Mouse (Mus musculus) kidney, adult 2 months (tissue): Measurements from ENCODE around the gene Bbs1. TPM values are rescaled to one million over a fixed set of nuclear protein-coding genes. Genes with fewer than 3 reads are reported as not detected.

Experiments used
- DNase-seq: peaks from one replicate; pipeline ENCODE4 v3.0.0; 2021
- H3K27ac ChIP-seq: fragments of 200-500 bp; 2 replicates; pipeline ENCODE4 v1.5.1; 2012; ENCODE audit warnings: low read depth, low read length, control low read depth, inconsistent platforms; ENCODE audit not compliant: insufficient read depth
- H3K27me3 ChIP-seq: fragments of 200-500 bp; replicated peaks from 2 replicates; pipeline ENCODE4 v1.6.1; 2012; ENCODE audit warnings: mild to moderate bottlenecking, moderate library complexity, low read length, inconsistent platforms; ENCODE audit not compliant: control insufficient read depth, insufficient read depth
- H3K36me3 ChIP-seq: fragments of 200-500 bp; 2 replicates; pipeline ENCODE4 v1.6.1; 2012; ENCODE audit warnings: mild to moderate bottlenecking, moderate library complexity, low read length, inconsistent platforms; ENCODE audit not compliant: control insufficient read depth, insufficient read depth
- H3K4me1 ChIP-seq: fragments of 200-500 bp; 2 replicates; pipeline ENCODE4 v1.6.1; 2011; ENCODE audit warnings: low read length; ENCODE audit not compliant: control insufficient read depth, insufficient read depth
- H3K4me3 ChIP-seq: fragments of 200-500 bp; 2 replicates; pipeline ENCODE4 v1.5.1; 2011; ENCODE audit warnings: mild to moderate bottlenecking, low read depth, low read length, control low read depth; ENCODE audit not compliant: insufficient read depth
- CTCF ChIP-seq: fragments of 200-500 bp; conservative IDR thresholded peaks from 2 replicates; pipeline ENCODE4 v1.5.1; 2011; ENCODE audit warnings: low read depth, mild to moderate bottlenecking, control low read depth, low read length, moderate library complexity, mixed read lengths; ENCODE audit not compliant: insufficient read depth, insufficient read length
- POLR2A ChIP-seq: fragments of 200-500 bp; IDR thresholded peaks from one replicate; pipeline ENCODE4 v1.6.1; 2011; ENCODE audit warnings: low read depth, low read length, control low read depth
- WGBS: fragments of 180-500 bp; shearing (Covaris S2); methylation state at CpG from one replicate; pipeline ENCODE4 v1.1.7; 2018; 5-methylcytosine and 5-hydroxymethylcytosine counted together
- polyA plus RNA-seq: library from polyadenylated mRNA; depleted of rRNA; stranded (reverse); fragments of >200 nt; gene quantifications from 2 replicates; pipeline ENCODE4 v1.2.3, GENCODE M21; 2012

Gene Bbs1
- polyA plus RNA-seq, 1 experiment = 10.6 TPM

GRCm38 (mm10) chr19:4849800-4850199 lies 56.6 kb downstream of the Bbs1 start:
- TF ChIP-seq CTCF (no peak), POLR2A (no peak)
- H3K27me3 ChIP-seq = no peaks in the 10 kb centered on the region
- no peak overlapping the region for H3K27ac ChIP-seq
- peaks cover 4% of the 10 kb centered on the region; the same call in 1 of the 2 replicates for H3K4me1 ChIP-seq
- DNase-seq = no peak
- WGBS = 76% methylated on average over 4 of the region's 4 CpGs
- no peaks in the 10 kb centered on the region for H3K36me3 ChIP-seq
- H3K4me3 ChIP-seq = no peak overlapping the region

DNA sequence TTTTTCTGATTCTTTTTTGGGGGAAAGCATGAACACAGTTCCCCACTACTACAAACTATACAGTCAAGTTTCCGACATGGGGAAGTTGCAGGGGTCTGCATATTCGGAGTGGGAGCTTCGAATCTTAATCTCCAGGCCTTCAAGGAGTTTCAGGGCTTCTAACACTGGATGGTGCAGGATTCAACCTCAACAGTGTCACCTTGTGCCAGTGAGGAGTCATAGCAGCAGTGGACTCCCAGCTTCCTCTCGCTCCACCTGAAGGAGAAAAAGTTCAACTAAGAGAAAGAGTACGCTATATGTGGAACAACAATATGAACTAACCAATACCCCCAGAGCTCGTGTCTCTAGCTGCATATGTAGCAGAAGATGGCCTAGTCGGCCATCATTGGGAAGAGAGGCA lies 58.9 kb downstream of the Bbs1 start:
- Histone ChIP-seq H3K27ac (no peak overlapping the region), H3K4me3 (no peak overlapping the region), H3K27me3 (no peaks in the 10 kb centered on the region), H3K36me3 (no peaks in the 10 kb centered on the region), H3K4me1 (no peaks in the 10 kb centered on the region)
- DNase-seq = peak; percentile 72
- TF ChIP-seq CTCF = peak; percentile 93
- TF ChIP-seq POLR2A = no peak
- WGBS = 18% methylated on average over 7 of the region's 7 CpGs

DNA sequence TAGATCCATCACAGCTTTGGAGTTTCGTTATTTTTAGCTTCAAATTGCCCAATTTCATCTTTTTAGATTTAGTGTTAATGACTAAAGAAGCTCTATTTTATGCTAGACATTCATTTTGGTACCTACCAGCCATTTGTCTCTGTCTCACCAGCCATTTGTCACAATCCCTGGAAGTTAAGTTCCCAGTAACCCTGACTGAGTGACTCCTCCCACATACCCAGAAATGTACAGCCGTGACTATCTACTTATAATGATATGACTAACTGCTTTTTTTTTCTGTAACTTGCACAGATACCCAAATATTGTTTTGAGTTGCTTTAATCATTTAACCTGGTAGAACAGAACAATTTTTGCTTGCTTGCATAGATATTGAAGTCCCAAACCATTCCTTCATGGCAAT lies 60.6 kb downstream of the Bbs1 start:
- Histone ChIP-seq H3K27ac (no peak overlapping the region), H3K4me1 (no peaks in the 10 kb centered on the region)
- WGBS = 61% methylated on average over 2 of the region's 2 CpGs

DNA sequence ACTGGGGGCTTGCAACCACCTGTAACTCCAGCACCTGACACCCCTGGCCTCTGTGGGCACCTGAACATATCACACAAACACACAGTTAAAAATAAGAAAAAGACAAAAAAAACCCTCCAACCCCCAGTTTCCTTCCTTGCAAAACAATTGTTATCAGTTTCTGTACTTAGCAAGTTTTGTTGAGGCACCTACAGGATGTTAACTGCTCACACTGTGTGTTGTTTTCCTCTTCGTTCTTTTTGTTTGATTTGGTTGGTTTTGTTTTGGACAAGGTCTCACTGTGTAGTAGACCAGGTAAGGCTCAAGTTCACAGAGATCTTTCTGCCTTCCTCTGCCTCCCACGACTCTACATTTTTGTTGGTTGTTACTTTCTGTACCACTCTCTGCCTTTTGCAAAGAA lies 63.8 kb downstream of the Bbs1 start:
- no peak for DNase-seq
- Histone ChIP-seq H3K27ac (no peak overlapping the region), H3K4me3 (no peak overlapping the region), H3K27me3 (no peaks in the 10 kb centered on the region), H3K36me3 (no peaks in the 10 kb centered on the region), H3K4me1 (peaks cover 7% of the 10 kb centered on the region; the same call in 1 of the 2 replicates)
- TF ChIP-seq CTCF = no peak
- no peak for TF ChIP-seq POLR2A
- 56% methylated on average over 2 of the region's 2 CpGs for WGBS

More for the DNA sequence above, 60.6 kb downstream of the Bbs1 start:
- no peak for DNase-seq
- Histone ChIP-seq H3K27me3 (no peaks in the 10 kb centered on the region), H3K36me3 (no peaks in the 10 kb centered on the region), H3K4me3 (no peak overlapping the region)
- TF ChIP-seq POLR2A (no peak), CTCF (no peak)

- Histone ChIP-seq H3K36me3 (no peaks in the 10 kb centered on the region), H3K4me3 (no peak overlapping the region), H3K4me1 (peaks cover 9% of the 10 kb centered on the region; the same call in 1 of the 2 replicates), H3K27me3 (no peaks in the 10 kb centered on the region), H3K27ac (no peak overlapping the region)
- DNase-seq = no peak
- WGBS = 85% methylated on average over 9 of the region's 9 CpGs
- TF ChIP-seq POLR2A (no peak), CTCF (no peak)
Observed at GRCm38 (mm10) chr19:4840848-4841247, 65.6 kb downstream of the Bbs1 start.

DNA sequence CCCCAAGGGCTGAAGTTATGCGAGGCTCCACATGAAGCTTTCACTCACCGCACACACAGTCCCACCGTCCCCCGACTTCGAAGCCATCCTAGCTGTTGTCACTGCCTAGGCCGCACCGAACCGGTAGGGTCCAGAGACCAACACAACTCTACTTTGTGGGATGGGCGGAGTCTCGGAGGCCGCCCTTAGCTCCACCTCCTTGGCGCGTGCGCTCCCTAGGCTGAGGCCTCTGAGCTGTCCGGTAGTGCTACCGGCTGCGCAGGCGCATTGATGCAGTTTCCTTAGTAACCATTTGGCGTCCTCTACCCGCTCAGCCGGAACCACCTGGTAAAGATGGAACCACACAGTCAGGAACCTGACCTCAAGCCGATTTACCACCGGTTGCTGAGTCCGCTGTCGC lies 67.3 kb downstream of the Bbs1 start, which contains the start of the genes Ccs and Ccdc87:
Gene Ccs, minus strand, starts transcription at position 184 of the 400 bp plus-strand sequence.
Gene Ccdc87, plus strand, starts transcription at position 218 of the 400 bp plus-strand sequence.
- Histone ChIP-seq H3K36me3 (no peaks in the 10 kb centered on the region), H3K4me3 (peak within 1 kb of the TSS; percentile 68), H3K27ac (peak within 1 kb of the TSS; percentile 45), H3K4me1 (peaks cover 15% of the 10 kb centered on the region; the same call in 1 of the 2 replicates), H3K27me3 (no peaks in the 10 kb centered on the region)
- DNase-seq = peak; percentile 99
- under 1% methylated on average over 25 of the region's 25 CpGs for WGBS
- TF ChIP-seq CTCF = no peak; the same call in 1 of the 2 replicates
- peak; percentile 79 for TF ChIP-seq POLR2A

- Histone ChIP-seq H3K4me3 (peak overlapping the region; percentile 68), H3K36me3 (no peaks in the 10 kb centered on the region), H3K4me1 (peaks cover 15% of the 10 kb centered on the region; the same call in 1 of the 2 replicates), H3K27ac (peak overlapping the region; percentile 45), H3K27me3 (no peaks in the 10 kb centered on the region)
- peak; percentile 20 for DNase-seq
- 8% methylated on average over 10 of the region's 10 CpGs for WGBS
- no peak for TF ChIP-seq CTCF
- no peak for TF ChIP-seq POLR2A
Observed at GRCm38 (mm10) chr19:4838526-4839140, 67.8 kb downstream of the Bbs1 start.
